Mouse (Mus musculus): ENCODE measurements around the gene Tbc1d13. TPM values are rescaled to one million over a fixed set of nuclear protein-coding genes. Genes with fewer than 3 reads are reported as not detected.
"Not testable (repeated sequence)": the region's sequence is repeated elsewhere in the genome, so short reads cannot be mapped to it uniquely, and the experiment has no call there.

Tbc1d13 gene
- polyA plus RNA-seq, 1 experiment from 2014 or later, result 13.3 TPM

- not testable (repeated sequence) for H3K27ac ChIP-seq (ENCODE audit: low read depth, low read length); H3K4me1 ChIP-seq (ENCODE audit: control insufficient read depth, insufficient read depth, low read length); H3K27me3 ChIP-seq (ENCODE audit: control insufficient read depth, insufficient read depth, low read length); H3K9me3 ChIP-seq (ENCODE audit: control insufficient read depth, low read length); DNase-seq (ENCODE audit: low spot score, missing footprints); H3K9ac ChIP-seq (ENCODE audit: low read length)
- peak overlapping the region; percentile 59 for H3K4me3 ChIP-seq (ENCODE audit: low read depth, low read length)
- 52% methylated on average over 7 of the region's 7 CpGs for WGBS
- ATAC-seq (ENCODE audit: low FRiP score), result peak; percentile 28; the same call in 1 of the 2 replicates
- H3K4me2 ChIP-seq, result peak overlapping the region; percentile 83; the same call in 1 of the 2 replicates
- peaks cover 17% of the 10 kb centered on the region for H3K36me3 ChIP-seq (ENCODE audit: control insufficient read depth, insufficient read depth, low read length)
Observed at GRCm38 (mm10) chr2:30178711-30179110, 45.2 kb downstream of the Tbc1d13 start.

- H3K36me3 ChIP-seq (ENCODE audit: control insufficient read depth, insufficient read depth, low read length), result no peaks in the 10 kb centered on the region
- H3K4me1 ChIP-seq (ENCODE audit: control insufficient read depth, insufficient read depth, low read length), result peaks cover 3% of the 10 kb centered on the region; the same call in 1 of the 2 replicates
- H3K4me3 ChIP-seq (ENCODE audit: low read depth, low read length), result no peak overlapping the region
- ATAC-seq (ENCODE audit: low FRiP score) (no peak), DNase-seq (ENCODE audit: low spot score, missing footprints) (no peak)
- no peaks in the 10 kb centered on the region for H3K27me3 ChIP-seq (ENCODE audit: control insufficient read depth, insufficient read depth, low read length)
- no peaks in the 10 kb centered on the region for H3K9me3 ChIP-seq (ENCODE audit: control insufficient read depth, low read length)
- no peak overlapping the region for H3K4me2 ChIP-seq
- 86% methylated on average over 2 of the region's 2 CpGs for WGBS
- H3K9ac ChIP-seq (ENCODE audit: low read length), result no peak overlapping the region
- no peak overlapping the region for H3K27ac ChIP-seq (ENCODE audit: low read depth, low read length)
Observed at GRCm38 (mm10) chr2:30182424-30182823, 48.9 kb downstream of the Tbc1d13 start.

GRCm38 (mm10) chr2:30183721-30184120, 50.2 kb downstream of the Tbc1d13 start:
- H3K4me1 ChIP-seq (ENCODE audit: control insufficient read depth, insufficient read depth, low read length), result no peaks in the 10 kb centered on the region
- H3K27me3 ChIP-seq (ENCODE audit: control insufficient read depth, insufficient read depth, low read length), result no peaks in the 10 kb centered on the region
- no peak overlapping the region for H3K4me3 ChIP-seq (ENCODE audit: low read depth, low read length)
- H3K9me3 ChIP-seq (ENCODE audit: control insufficient read depth, low read length), result no peaks in the 10 kb centered on the region
- no peak overlapping the region for H3K4me2 ChIP-seq
- WGBS, result 78% methylated on average over 3 of the region's 3 CpGs
- H3K9ac ChIP-seq (ENCODE audit: low read length), result no peak overlapping the region
- no peaks in the 10 kb centered on the region for H3K36me3 ChIP-seq (ENCODE audit: control insufficient read depth, insufficient read depth, low read length)
- no peak for DNase-seq (ENCODE audit: low spot score, missing footprints)
- no peak for ATAC-seq (ENCODE audit: low FRiP score)
- no peak overlapping the region for H3K27ac ChIP-seq (ENCODE audit: low read depth, low read length)

- DNase-seq (ENCODE audit: low spot score, missing footprints) (no peak), ATAC-seq (ENCODE audit: low FRiP score) (no peak)
- no peaks in the 10 kb centered on the region for H3K9me3 ChIP-seq (ENCODE audit: control insufficient read depth, low read length)
- no peak overlapping the region for H3K4me2 ChIP-seq
- H3K27me3 ChIP-seq (ENCODE audit: control insufficient read depth, insufficient read depth, low read length), result no peaks in the 10 kb centered on the region
- H3K36me3 ChIP-seq (ENCODE audit: control insufficient read depth, insufficient read depth, low read length), result no peaks in the 10 kb centered on the region
- no peak overlapping the region for H3K4me3 ChIP-seq (ENCODE audit: low read depth, low read length)
- no peak overlapping the region for H3K27ac ChIP-seq (ENCODE audit: low read depth, low read length)
- no peak overlapping the region for H3K9ac ChIP-seq (ENCODE audit: low read length)
- WGBS, result 94% methylated on average over 6 of the region's 6 CpGs
- no peaks in the 10 kb centered on the region for H3K4me1 ChIP-seq (ENCODE audit: control insufficient read depth, insufficient read depth, low read length)
Observed at GRCm38 (mm10) chr2:30185276-30185675, 51.7 kb downstream of the Tbc1d13 start.

GRCm38 (mm10) chr2:30185681-30186080, 52.1 kb downstream of the Tbc1d13 start:
- WGBS, result 84% methylated on average over 3 of the region's 3 CpGs
- no peak overlapping the region for H3K4me3 ChIP-seq (ENCODE audit: low read depth, low read length)
- ATAC-seq (ENCODE audit: low FRiP score), result no peak

GRCm38 (mm10) chr2:30191790-30192580, 58.4 kb downstream of the Tbc1d13 start:
- Histone ChIP-seq H3K4me2 (no peak overlapping the region), H3K9me3 (ENCODE audit: control insufficient read depth, low read length) (no peaks in the 10 kb centered on the region), H3K9ac (ENCODE audit: low read length) (no peak overlapping the region), H3K4me3 (ENCODE audit: low read depth, low read length) (no peak overlapping the region), H3K27ac (ENCODE audit: low read depth, low read length) (no peak overlapping the region), H3K36me3 (ENCODE audit: control insufficient read depth, insufficient read depth, low read length) (no peaks in the 10 kb centered on the region), H3K27me3 (ENCODE audit: control insufficient read depth, insufficient read depth, low read length) (no peaks in the 10 kb centered on the region), H3K4me1 (ENCODE audit: control insufficient read depth, insufficient read depth, low read length) (no peaks in the 10 kb centered on the region)
- 88% methylated on average over 12 of the region's 12 CpGs for WGBS
- ATAC-seq (ENCODE audit: low FRiP score) (no peak), DNase-seq (ENCODE audit: low spot score, missing footprints) (no peak)

More at GRCm38 (mm10) chr2:30185681-30186080, 52.1 kb downstream of the Tbc1d13 start:
- no peaks in the 10 kb centered on the region for H3K27me3 ChIP-seq (ENCODE audit: control insufficient read depth, insufficient read depth, low read length)
- H3K4me1 ChIP-seq (ENCODE audit: control insufficient read depth, insufficient read depth, low read length), result no peaks in the 10 kb centered on the region
- no peak overlapping the region for H3K9ac ChIP-seq (ENCODE audit: low read length)
- H3K27ac ChIP-seq (ENCODE audit: low read depth, low read length), result no peak overlapping the region
- no peaks in the 10 kb centered on the region for H3K36me3 ChIP-seq (ENCODE audit: control insufficient read depth, insufficient read depth, low read length)
- no peak overlapping the region for H3K4me2 ChIP-seq
- no peaks in the 10 kb centered on the region for H3K9me3 ChIP-seq (ENCODE audit: control insufficient read depth, low read length)
- DNase-seq (ENCODE audit: low spot score, missing footprints), result no peak

GRCm38 (mm10) chr2:30194656-30195055, 61.1 kb downstream of the Tbc1d13 start:
- H3K27ac ChIP-seq (ENCODE audit: low read depth, low read length), result no peak overlapping the region

GRCm38 (mm10) chr2:30198021-30198420, 64.5 kb downstream of the Tbc1d13 start:
- no peak for ATAC-seq (ENCODE audit: low FRiP score)
- Histone ChIP-seq H3K27me3 (ENCODE audit: control insufficient read depth, insufficient read depth, low read length) (no peaks in the 10 kb centered on the region), H3K9ac (ENCODE audit: low read length) (no peak overlapping the region), H3K4me2 (no peak overlapping the region), H3K36me3 (ENCODE audit: control insufficient read depth, insufficient read depth, low read length) (no peaks in the 10 kb centered on the region), H3K4me3 (ENCODE audit: low read depth, low read length) (no peak overlapping the region), H3K27ac (ENCODE audit: low read depth, low read length) (no peak overlapping the region), H3K4me1 (ENCODE audit: control insufficient read depth, insufficient read depth, low read length) (no peaks in the 10 kb centered on the region), H3K9me3 (ENCODE audit: control insufficient read depth, low read length) (no peaks in the 10 kb centered on the region)
- WGBS, result 69% methylated on average over 4 of the region's 4 CpGs
- no peak for DNase-seq (ENCODE audit: low spot score, missing footprints)

More at GRCm38 (mm10) chr2:30194656-30195055, 61.1 kb downstream of the Tbc1d13 start:
- Histone ChIP-seq H3K27me3 (ENCODE audit: control insufficient read depth, insufficient read depth, low read length) (no peaks in the 10 kb centered on the region), H3K4me1 (ENCODE audit: control insufficient read depth, insufficient read depth, low read length) (no peaks in the 10 kb centered on the region), H3K9ac (ENCODE audit: low read length) (no peak overlapping the region), H3K4me3 (ENCODE audit: low read depth, low read length) (no peak overlapping the region), H3K4me2 (no peak overlapping the region), H3K36me3 (ENCODE audit: control insufficient read depth, insufficient read depth, low read length) (no peaks in the 10 kb centered on the region), H3K9me3 (ENCODE audit: control insufficient read depth, low read length) (no peaks in the 10 kb centered on the region)
- DNase-seq (ENCODE audit: low spot score, missing footprints) (no peak), ATAC-seq (ENCODE audit: low FRiP score) (no peak)
- 89% methylated on average over 3 of the region's 3 CpGs for WGBS

- no peaks in the 10 kb centered on the region for H3K27me3 ChIP-seq (ENCODE audit: control insufficient read depth, insufficient read depth, low read length)
- no peak for DNase-seq (ENCODE audit: low spot score, missing footprints)
- no peaks in the 10 kb centered on the region for H3K36me3 ChIP-seq (ENCODE audit: control insufficient read depth, insufficient read depth, low read length)
- WGBS, result 78% methylated on average over 1 of the region's 1 CpGs
- no peak overlapping the region for H3K9ac ChIP-seq (ENCODE audit: low read length)
- peaks cover 6% of the 10 kb centered on the region for H3K4me1 ChIP-seq (ENCODE audit: control insufficient read depth, insufficient read depth, low read length)
- no peaks in the 10 kb centered on the region for H3K9me3 ChIP-seq (ENCODE audit: control insufficient read depth, low read length)
- no peak overlapping the region for H3K4me3 ChIP-seq (ENCODE audit: low read depth, low read length)
- H3K4me2 ChIP-seq, result no peak overlapping the region
- no peak for ATAC-seq (ENCODE audit: low FRiP score)
- H3K27ac ChIP-seq (ENCODE audit: low read depth, low read length), result no peak overlapping the region
Observed at GRCm38 (mm10) chr2:30199984-30200383, 66.4 kb downstream of the Tbc1d13 start.
